Mouse (Mus musculus): ENCODE data around the gene Sgcb. TPM values are rescaled to one million over a fixed set of nuclear protein-coding genes. Genes with fewer than 3 reads are reported as not detected.

The Sgcb gene
- polyA plus RNA-seq, 1 experiment from 2014 or later = 20.5 TPM

GRCm38 (mm10) chr5:73683221-73683620 is 35.6 kb upstream of the Sgcb start:
- 85% methylated on average over 6 of the region's 6 CpGs for WGBS
- H3K4me2 ChIP-seq (ENCODE audit: low read depth, low read length, severe bottlenecking) = no peak overlapping the region
- H3K27ac ChIP-seq (ENCODE audit: low read depth, low read length) = no peak overlapping the region
- ATAC-seq (replicated peaks; ENCODE audit: low FRiP score) = no peak
- DNase-seq (ENCODE audit: low spot score) = no peak
- H3K27me3 ChIP-seq (ENCODE audit: control insufficient read depth, insufficient read depth, low read length) = no peaks in the 10 kb centered on the region
- no peaks in the 10 kb centered on the region for H3K36me3 ChIP-seq (ENCODE audit: control insufficient read depth, insufficient read depth, low read length)
- no peak overlapping the region for H3K9ac ChIP-seq (ENCODE audit: low read length)
- no peak overlapping the region for H3K4me3 ChIP-seq (ENCODE audit: low read depth, low read length)
- no peaks in the 10 kb centered on the region for H3K4me1 ChIP-seq (replicated peaks; ENCODE audit: control insufficient read depth, insufficient read depth, low read length)
- no peaks in the 10 kb centered on the region for H3K9me3 ChIP-seq (ENCODE audit: control insufficient read depth, low read length)

- no peak for DNase-seq (ENCODE audit: low spot score)
- Histone ChIP-seq H3K4me3 (ENCODE audit: low read depth, low read length) (no peak overlapping the region), H3K4me2 (ENCODE audit: low read depth, low read length, severe bottlenecking) (no peak overlapping the region), H3K4me1 (replicated peaks; ENCODE audit: control insufficient read depth, insufficient read depth, low read length) (no peaks in the 10 kb centered on the region), H3K36me3 (ENCODE audit: control insufficient read depth, insufficient read depth, low read length) (no peaks in the 10 kb centered on the region), H3K27ac (ENCODE audit: low read depth, low read length) (no peak overlapping the region), H3K9ac (ENCODE audit: low read length) (no peak overlapping the region), H3K27me3 (ENCODE audit: control insufficient read depth, insufficient read depth, low read length) (no peaks in the 10 kb centered on the region), H3K9me3 (ENCODE audit: control insufficient read depth, low read length) (no peaks in the 10 kb centered on the region)
- ATAC-seq (replicated peaks; ENCODE audit: low FRiP score) = no peak
- 67% methylated on average over 13 of the region's 13 CpGs for WGBS
Observed at GRCm38 (mm10) chr5:73676626-73677025, 29.0 kb upstream of the Sgcb start.

GRCm38 (mm10) chr5:73675604-73676003 is 28.0 kb upstream of the Sgcb start:
- Histone ChIP-seq H3K4me1 (replicated peaks; ENCODE audit: control insufficient read depth, insufficient read depth, low read length) (no peaks in the 10 kb centered on the region), H3K9ac (ENCODE audit: low read length) (no peak overlapping the region), H3K27ac (ENCODE audit: low read depth, low read length) (no peak overlapping the region), H3K4me2 (ENCODE audit: low read depth, low read length, severe bottlenecking) (no peak overlapping the region), H3K4me3 (ENCODE audit: low read depth, low read length) (no peak overlapping the region), H3K27me3 (ENCODE audit: control insufficient read depth, insufficient read depth, low read length) (no peaks in the 10 kb centered on the region), H3K36me3 (ENCODE audit: control insufficient read depth, insufficient read depth, low read length) (no peaks in the 10 kb centered on the region), H3K9me3 (ENCODE audit: control insufficient read depth, low read length) (no peaks in the 10 kb centered on the region)
- no peak for ATAC-seq (replicated peaks; ENCODE audit: low FRiP score)
- 87% methylated on average over 3 of the region's 3 CpGs for WGBS
- DNase-seq (ENCODE audit: low spot score) = no peak

GRCm38 (mm10) chr5:73669386-73669785 is 21.8 kb upstream of the Sgcb start:
- H3K4me3 ChIP-seq (ENCODE audit: low read depth, low read length) = no peak overlapping the region
- no peaks in the 10 kb centered on the region for H3K27me3 ChIP-seq (ENCODE audit: control insufficient read depth, insufficient read depth, low read length)
- 49% methylated on average over 26 of the region's 26 CpGs for WGBS
- no peaks in the 10 kb centered on the region for H3K4me1 ChIP-seq (replicated peaks; ENCODE audit: control insufficient read depth, insufficient read depth, low read length)
- no peak overlapping the region for H3K27ac ChIP-seq (ENCODE audit: low read depth, low read length)
- H3K9me3 ChIP-seq (ENCODE audit: control insufficient read depth, low read length) = no peaks in the 10 kb centered on the region
- H3K9ac ChIP-seq (ENCODE audit: low read length) = no peak overlapping the region
- H3K4me2 ChIP-seq (ENCODE audit: low read depth, low read length, severe bottlenecking) = no peak overlapping the region
- no peak for DNase-seq (ENCODE audit: low spot score)
- no peaks in the 10 kb centered on the region for H3K36me3 ChIP-seq (ENCODE audit: control insufficient read depth, insufficient read depth, low read length)
- no peak for ATAC-seq (replicated peaks; ENCODE audit: low FRiP score)

- ATAC-seq (replicated peaks; ENCODE audit: low FRiP score) (no peak), DNase-seq (ENCODE audit: low spot score) (no peak)
- 90% methylated on average over 2 of the region's 2 CpGs for WGBS
- H3K4me3 ChIP-seq (ENCODE audit: low read depth, low read length) = no peak overlapping the region
- no peaks in the 10 kb centered on the region for H3K9me3 ChIP-seq (ENCODE audit: control insufficient read depth, low read length)
- H3K4me2 ChIP-seq (ENCODE audit: low read depth, low read length, severe bottlenecking) = no peak overlapping the region
- no peaks in the 10 kb centered on the region for H3K36me3 ChIP-seq (ENCODE audit: control insufficient read depth, insufficient read depth, low read length)
- no peak overlapping the region for H3K27ac ChIP-seq (ENCODE audit: low read depth, low read length)
- no peak overlapping the region for H3K9ac ChIP-seq (ENCODE audit: low read length)
- H3K4me1 ChIP-seq (replicated peaks; ENCODE audit: control insufficient read depth, insufficient read depth, low read length) = no peaks in the 10 kb centered on the region
- H3K27me3 ChIP-seq (ENCODE audit: control insufficient read depth, insufficient read depth, low read length) = no peaks in the 10 kb centered on the region
Observed at GRCm38 (mm10) chr5:73667877-73668276, 20.3 kb upstream of the Sgcb start.

- Histone ChIP-seq H3K9ac (ENCODE audit: low read length) (no peak overlapping the region), H3K27ac (ENCODE audit: low read depth, low read length) (no peak overlapping the region), H3K36me3 (ENCODE audit: control insufficient read depth, insufficient read depth, low read length) (no peaks in the 10 kb centered on the region), H3K4me3 (ENCODE audit: low read depth, low read length) (no peak overlapping the region), H3K27me3 (ENCODE audit: control insufficient read depth, insufficient read depth, low read length) (no peaks in the 10 kb centered on the region), H3K4me2 (ENCODE audit: low read depth, low read length, severe bottlenecking) (no peak overlapping the region), H3K4me1 (replicated peaks; ENCODE audit: control insufficient read depth, insufficient read depth, low read length) (no peaks in the 10 kb centered on the region), H3K9me3 (ENCODE audit: control insufficient read depth, low read length) (no peaks in the 10 kb centered on the region)
- DNase-seq (ENCODE audit: low spot score) (no peak), ATAC-seq (replicated peaks; ENCODE audit: low FRiP score) (no peak)
- 94% methylated on average over 2 of the region's 2 CpGs for WGBS
Observed at GRCm38 (mm10) chr5:73666695-73667094, 19.1 kb upstream of the Sgcb start.

- no peaks in the 10 kb centered on the region for H3K9me3 ChIP-seq (ENCODE audit: control insufficient read depth, low read length)
- no peaks in the 10 kb centered on the region for H3K36me3 ChIP-seq (ENCODE audit: control insufficient read depth, insufficient read depth, low read length)
- H3K9ac ChIP-seq (ENCODE audit: low read length) = no peak overlapping the region
- peaks cover 14% of the 10 kb centered on the region; the same call in 1 of the 2 replicates for H3K4me1 ChIP-seq (replicated peaks; ENCODE audit: control insufficient read depth, insufficient read depth, low read length)
- H3K27me3 ChIP-seq (ENCODE audit: control insufficient read depth, insufficient read depth, low read length) = peaks cover 52% of the 10 kb centered on the region
- no peak overlapping the region for H3K27ac ChIP-seq (ENCODE audit: low read depth, low read length)
- H3K4me2 ChIP-seq (ENCODE audit: low read depth, low read length, severe bottlenecking) = peak overlapping the region; percentile 64
- H3K4me3 ChIP-seq (ENCODE audit: low read depth, low read length) = peak overlapping the region; percentile 39
- peak; percentile 51 for DNase-seq (ENCODE audit: low spot score)
- no peak for ATAC-seq (replicated peaks; ENCODE audit: low FRiP score)
- WGBS = 1% methylated on average over 4 of the region's 4 CpGs
Observed at GRCm38 (mm10) chr5:73651855-73652201, 4.2 kb upstream of the Sgcb start.

- peak; percentile 14 for ATAC-seq (replicated peaks; ENCODE audit: low FRiP score)
Observed at GRCm38 (mm10) chr5:73651061-73651854, 3.7 kb upstream of the Sgcb start, which contains the start of gene Spata18. TSS of gene Spata18 (plus strand) at chr5:73651379.

More at GRCm38 (mm10) chr5:73651061-73651854, 3.7 kb upstream of the Sgcb start, which contains the start of gene Spata18:
- peak within 1 kb of the TSS; percentile 64 for H3K4me2 ChIP-seq (ENCODE audit: low read depth, low read length, severe bottlenecking)
- WGBS = under 1% methylated on average over 57 of the region's 57 CpGs
- DNase-seq (ENCODE audit: low spot score) = peak; percentile 66
- H3K27ac ChIP-seq (ENCODE audit: low read depth, low read length) = no peak within 1 kb of the TSS
- no peaks in the 10 kb centered on the region for H3K36me3 ChIP-seq (ENCODE audit: control insufficient read depth, insufficient read depth, low read length)
- peaks cover 18% of the 10 kb centered on the region; the same call in 1 of the 2 replicates for H3K4me1 ChIP-seq (replicated peaks; ENCODE audit: control insufficient read depth, insufficient read depth, low read length)
- H3K9ac ChIP-seq (ENCODE audit: low read length) = peak within 1 kb of the TSS; percentile 35
- peaks cover 52% of the 10 kb centered on the region for H3K27me3 ChIP-seq (ENCODE audit: control insufficient read depth, insufficient read depth, low read length)
- H3K4me3 ChIP-seq (ENCODE audit: low read depth, low read length) = peak within 1 kb of the TSS; percentile 39
- no peaks in the 10 kb centered on the region for H3K9me3 ChIP-seq (ENCODE audit: control insufficient read depth, low read length)
